Mouse (Mus musculus) hindbrain, postnatal 0 days (tissue): Measurements from ENCODE around the gene Ccng2. TPM values are rescaled to one million over a fixed set of nuclear protein-coding genes. Genes with fewer than 3 reads are reported as not detected.

Experiments used
- ATAC-seq: fragments of 200-750 bp; cut with Nextera tagmentation; 2 replicates; pipeline ENCODE4 v1.8.0; 2017; ENCODE audit warnings: mild to moderate bottlenecking, moderate TSS enrichment, moderate library complexity
- DNase-seq: peaks from one replicate; pipeline ENCODE4 v3.0.0-alpha.2; 2015; ENCODE audit warnings: low spot score
- H3K27ac ChIP-seq: fragments of 300-500 bp; sonication (generic); 2 replicates; pipeline ENCODE4 v1.5.1; 2014; ENCODE audit warnings: mild to moderate bottlenecking
- H3K27me3 ChIP-seq: fragments of 300-500 bp; sonication (generic); 2 replicates; pipeline ENCODE4 v1.6.1; 2014; ENCODE audit warnings: low read length, mixed read lengths; ENCODE audit not compliant: insufficient read depth
- H3K36me3 ChIP-seq: fragments of 300-500 bp; sonication (generic); 2 replicates; pipeline ENCODE4 v1.6.1; 2014; ENCODE audit warnings: low read length, mixed read lengths; ENCODE audit not compliant: insufficient read depth
- H3K4me1 ChIP-seq: fragments of 300-500 bp; sonication (generic); 2 replicates; pipeline ENCODE4 v1.6.1; 2014; ENCODE audit warnings: antibody characterized with exemption, low read length, mixed read lengths; ENCODE audit not compliant: insufficient read depth
- H3K4me2 ChIP-seq: fragments of 300-500 bp; sonication (generic); 2 replicates; pipeline ENCODE4 v1.6.1; 2014; ENCODE audit warnings: low read depth, mild to moderate bottlenecking, low read length, moderate library complexity, mixed read lengths
- H3K4me3 ChIP-seq: fragments of 300-500 bp; sonication (generic); 2 replicates; pipeline ENCODE4 v1.5.1; 2014; ENCODE audit warnings: low read length
- H3K9ac ChIP-seq: fragments of 300-500 bp; sonication (generic); replicated peaks from 2 replicates; pipeline ENCODE4 v1.6.1; 2014; ENCODE audit warnings: mild to moderate bottlenecking, low read length, moderate library complexity, mixed read lengths
- H3K9me3 ChIP-seq: fragments of 300-500 bp; sonication (generic); 2 replicates; pipeline ENCODE4 v1.6.1; 2016; ENCODE audit warnings: low read length, mixed read lengths
- CTCF ChIP-seq: IDR thresholded peaks from 2 replicates; pipeline ENCODE4 v1.5.1; 2016; ENCODE audit warnings: antibody characterized with exemption, control low read depth, low read depth
- WGBS: fragments of 180-500 bp; shearing (Covaris S2); extraction: QIAGEN DNeasy Blood & Tissue Kit; methylation state at CpG from one replicate; pipeline ENCODE4 v1.1.7; 2014; 5-methylcytosine and 5-hydroxymethylcytosine counted together
- polyA plus RNA-seq: library from polyadenylated mRNA; unstranded; fragments of >200 nt; fragmentation: Nextera tagmentation; extraction: Ambion mirVana; gene quantifications from 2 replicates; pipeline ENCODE4 v1.2.1, GENCODE M21; 2015
- total RNA-seq: library from RNA; depleted of rRNA; stranded (reverse); fragments of >200 nt; gene quantifications from 2 replicates; pipeline ENCODE4 v1.2.3, GENCODE M21; 2014

The Ccng2 gene
- total and polyA plus RNA-seq, 2 experiments from 2014 or later = 32.5 to 38.6 TPM

- no peak for ATAC-seq
- H3K4me3 ChIP-seq = no peak overlapping the region
- 83% methylated on average over 6 of the region's 6 CpGs for WGBS
Observed at GRCm38 (mm10) chr5:93249940-93250578, 17.0 kb upstream of the Ccng2 start.

GRCm38 (mm10) chr5:93251001-93251760, 15.9 kb upstream of the Ccng2 start:
- Histone ChIP-seq H3K9ac (no peak overlapping the region), H3K36me3 (no peaks in the 10 kb centered on the region), H3K9me3 (no peaks in the 10 kb centered on the region), H3K4me2 (no peak overlapping the region), H3K4me3 (no peak overlapping the region), H3K27me3 (no peaks in the 10 kb centered on the region), H3K27ac (no peak overlapping the region), H3K4me1 (no peaks in the 10 kb centered on the region)
- WGBS = 83% methylated on average over 12 of the region's 12 CpGs
- ATAC-seq (no peak), DNase-seq (no peak)
- no peak for TF ChIP-seq CTCF

More at GRCm38 (mm10) chr5:93249940-93250578, 17.0 kb upstream of the Ccng2 start:
- no peak overlapping the region for H3K27ac ChIP-seq
- H3K27me3 ChIP-seq = no peaks in the 10 kb centered on the region
- H3K9ac ChIP-seq = no peak overlapping the region
- no peaks in the 10 kb centered on the region for H3K36me3 ChIP-seq
- H3K4me2 ChIP-seq = no peak overlapping the region
- DNase-seq = no peak
- no peaks in the 10 kb centered on the region for H3K9me3 ChIP-seq
- no peak for TF ChIP-seq CTCF
- no peaks in the 10 kb centered on the region for H3K4me1 ChIP-seq

GRCm38 (mm10) chr5:93255759-93256265, 11.2 kb upstream of the Ccng2 start:
- WGBS = 82% methylated on average over 5 of the region's 5 CpGs
- no peak for TF ChIP-seq CTCF

GRCm38 (mm10) chr5:93256820-93257405, 10.1 kb upstream of the Ccng2 start:
- TF ChIP-seq CTCF = no peak
- no peak overlapping the region for H3K4me2 ChIP-seq
- H3K4me3 ChIP-seq = no peak overlapping the region
- no peaks in the 10 kb centered on the region for H3K9me3 ChIP-seq
- DNase-seq (no peak), ATAC-seq (no peak)
- H3K36me3 ChIP-seq = no peaks in the 10 kb centered on the region
- H3K27ac ChIP-seq = no peak overlapping the region
- H3K4me1 ChIP-seq = no peaks in the 10 kb centered on the region
- no peak overlapping the region for H3K9ac ChIP-seq
- no peaks in the 10 kb centered on the region for H3K27me3 ChIP-seq

More at GRCm38 (mm10) chr5:93255759-93256265, 11.2 kb upstream of the Ccng2 start:
- Histone ChIP-seq H3K9ac (no peak overlapping the region), H3K4me3 (no peak overlapping the region), H3K36me3 (no peaks in the 10 kb centered on the region), H3K4me1 (no peaks in the 10 kb centered on the region), H3K27me3 (no peaks in the 10 kb centered on the region), H3K9me3 (no peaks in the 10 kb centered on the region), H3K27ac (no peak overlapping the region), H3K4me2 (no peak overlapping the region)
- DNase-seq = no peak
- no peak for ATAC-seq

GRCm38 (mm10) chr5:93259349-93259748, 7.7 kb upstream of the Ccng2 start:
- Histone ChIP-seq H3K27ac (no peak overlapping the region), H3K9me3 (no peaks in the 10 kb centered on the region), H3K9ac (no peak overlapping the region), H3K36me3 (no peaks in the 10 kb centered on the region), H3K4me1 (no peaks in the 10 kb centered on the region), H3K4me2 (no peak overlapping the region), H3K4me3 (no peak overlapping the region), H3K27me3 (no peaks in the 10 kb centered on the region)
- no peak for ATAC-seq
- no peak for TF ChIP-seq CTCF
- no peak for DNase-seq

- no peak for DNase-seq
- no peaks in the 10 kb centered on the region for H3K27me3 ChIP-seq
- H3K4me1 ChIP-seq = no peaks in the 10 kb centered on the region
- no peak for TF ChIP-seq CTCF
- 55% methylated on average over 3 of the region's 3 CpGs for WGBS
- ATAC-seq = no peak
- no peak overlapping the region for H3K4me3 ChIP-seq
- H3K9me3 ChIP-seq = no peaks in the 10 kb centered on the region
- no peak overlapping the region for H3K9ac ChIP-seq
- no peak overlapping the region for H3K4me2 ChIP-seq
- H3K27ac ChIP-seq = no peak overlapping the region
- no peaks in the 10 kb centered on the region for H3K36me3 ChIP-seq
Observed at GRCm38 (mm10) chr5:93260983-93261382, 6.1 kb upstream of the Ccng2 start.
